Mouse (Mus musculus) limb, embryonic 14.5 days (tissue): ENCODE results near the gene Dus1l. TPM values are rescaled to one million over a fixed set of nuclear protein-coding genes. Genes with fewer than 3 reads are reported as not detected.
"Not testable (repeated sequence)": the region's sequence is repeated elsewhere in the genome, so short reads cannot be mapped to it uniquely, and the experiment has no call there.

Source experiments
- ATAC-seq: fragments of 200-750 bp; cut with Nextera tagmentation; 2 replicates; pipeline ENCODE4 v1.8.0; 2017; ENCODE audit warnings: low read depth, moderate number of reproducible peaks, moderate TSS enrichment; ENCODE audit not compliant: low FRiP score
- DNase-seq: peaks from one replicate; pipeline ENCODE4 v3.0.0-alpha.2; 2015; ENCODE audit warnings: low spot score
- H3K27ac ChIP-seq: fragments of 300-500 bp; sonication (generic); replicated peaks from 2 replicates; pipeline ENCODE4 v1.5.1; 2014; ENCODE audit warnings: low read depth, mild to moderate bottlenecking, low read length, moderate library complexity, mixed read lengths
- H3K27me3 ChIP-seq: fragments of 300-500 bp; sonication (generic); 2 replicates; pipeline ENCODE4 v1.6.1; 2014; ENCODE audit warnings: low read length, mixed read lengths; ENCODE audit not compliant: control insufficient read depth, insufficient read depth
- H3K36me3 ChIP-seq: fragments of 300-500 bp; sonication (generic); 2 replicates; pipeline ENCODE4 v1.6.1; 2014; ENCODE audit warnings: mild to moderate bottlenecking, low read length, moderate library complexity, mixed read lengths; ENCODE audit not compliant: control insufficient read depth, insufficient read depth
- H3K4me1 ChIP-seq: fragments of 300-500 bp; sonication (generic); 2 replicates; pipeline ENCODE4 v1.6.1; 2014; ENCODE audit warnings: antibody characterized with exemption, low read length, mixed read lengths; ENCODE audit not compliant: control insufficient read depth, insufficient read depth
- H3K4me2 ChIP-seq: fragments of 300-500 bp; sonication (generic); replicated peaks from 2 replicates; pipeline ENCODE4 v1.6.1; 2014; ENCODE audit warnings: low read depth, mild to moderate bottlenecking, low read length, moderate library complexity; ENCODE audit not compliant: severe bottlenecking
- H3K4me3 ChIP-seq: fragments of 300-500 bp; sonication (generic); replicated peaks from 2 replicates; pipeline ENCODE4 v1.5.1; 2014; ENCODE audit warnings: low read length
- H3K9ac ChIP-seq: fragments of 300-500 bp; sonication (generic); 2 replicates; pipeline ENCODE4 v1.6.1; 2014; ENCODE audit warnings: mild to moderate bottlenecking, low read depth, low read length, moderate library complexity; ENCODE audit not compliant: severe bottlenecking
- H3K9me3 ChIP-seq: fragments of 300-500 bp; sonication (generic); 2 replicates; pipeline ENCODE4 v1.6.1; 2016; ENCODE audit warnings: low read length; ENCODE audit not compliant: control insufficient read depth
- POLR2A ChIP-seq: fragments of 200-500 bp; IDR thresholded peaks from 2 replicates; pipeline ENCODE4 v1.8.0; 2012; ENCODE audit warnings: inconsistent platforms, mild to moderate bottlenecking, moderate library complexity, borderline replicate concordance; ENCODE audit not compliant: insufficient read depth, insufficient read length; ENCODE audit errors: extremely low read depth
- WGBS: fragments of 180-500 bp; shearing (Covaris S2); extraction: QIAGEN DNeasy Blood & Tissue Kit; methylation state at CpG from one replicate; pipeline ENCODE4 v1.1.7; 2014; 5-methylcytosine and 5-hydroxymethylcytosine counted together
- polyA plus RNA-seq, 2 experiments: library from polyadenylated mRNA; depleted of rRNA in 1 of 2; stranded (reverse) in 1 of 2; unstranded in 1 of 2; fragments of >200 nt; fragmentation: Nextera tagmentation in 1 of 2; extraction: Ambion mirVana in 1 of 2; gene quantifications; 2 replicates each; pipeline versions ENCODE4 v1.2.1 to v1.2.3; 2012 to 2014

The Dus1l gene
- polyA plus RNA-seq, 2 experiments = 55.8 to 63.4 TPM

- no peak for ATAC-seq
- H3K4me3 ChIP-seq = no peak overlapping the region
- H3K27me3 ChIP-seq = no peaks in the 10 kb centered on the region
- H3K4me2 ChIP-seq = no peak overlapping the region
- H3K9me3 ChIP-seq = no peaks in the 10 kb centered on the region
- peaks cover 6% of the 10 kb centered on the region; the same call in 1 of the 2 replicates for H3K4me1 ChIP-seq
- no peak overlapping the region for H3K9ac ChIP-seq
- H3K27ac ChIP-seq = no peak overlapping the region
- 83% methylated on average over 3 of the region's 3 CpGs for WGBS
- no peak for TF ChIP-seq POLR2A
- H3K36me3 ChIP-seq = peaks cover 84% of the 10 kb centered on the region
- no peak for DNase-seq
Observed at GRCm38 (mm10) chr11:120789810-120790209, 6.4 kb downstream of the Dus1l start.

- Histone ChIP-seq H3K4me2 (no peak overlapping the region), H3K27ac (no peak overlapping the region), H3K9ac (no peak overlapping the region), H3K27me3 (no peaks in the 10 kb centered on the region), H3K4me1 (peaks cover 7% of the 10 kb centered on the region; the same call in 1 of the 2 replicates), H3K36me3 (peaks cover 80% of the 10 kb centered on the region), H3K4me3 (no peak overlapping the region), H3K9me3 (no peaks in the 10 kb centered on the region)
- ATAC-seq = no peak
- DNase-seq = no peak
- TF ChIP-seq POLR2A = no peak
- whole genome bisulfite sequencing = 84% methylated on average over 4 of the region's 4 CpGs
Observed at GRCm38 (mm10) chr11:120789355-120789754, 6.8 kb downstream of the Dus1l start.

- H3K4me2 ChIP-seq, H3K27me3 ChIP-seq, H3K27ac ChIP-seq, H3K4me1 ChIP-seq, H3K4me3 ChIP-seq, H3K9me3 ChIP-seq, H3K9ac ChIP-seq, ATAC-seq, DNase-seq: not testable (repeated sequence)
- WGBS = 88% methylated on average over 9 of the region's 10 CpGs
- H3K36me3 ChIP-seq = peaks cover 73% of the 10 kb centered on the region
Observed at GRCm38 (mm10) chr11:120788460-120788859, 7.7 kb downstream of the Dus1l start.

- TF ChIP-seq POLR2A = no peak
- no peaks in the 10 kb centered on the region for H3K27me3 ChIP-seq
- no peak overlapping the region for H3K27ac ChIP-seq
- WGBS = 38% methylated on average over 9 of the region's 9 CpGs
- DNase-seq = no peak
- peak overlapping the region; percentile 89 for H3K4me3 ChIP-seq
- H3K9me3 ChIP-seq = no peaks in the 10 kb centered on the region
- H3K36me3 ChIP-seq = peaks cover 56% of the 10 kb centered on the region
- H3K4me2 ChIP-seq = peak overlapping the region; percentile 93
- peaks cover 14% of the 10 kb centered on the region for H3K4me1 ChIP-seq
- peak overlapping the region; percentile 90 for H3K9ac ChIP-seq
- ATAC-seq = no peak
Observed at GRCm38 (mm10) chr11:120785145-120785544, 11.1 kb downstream of the Dus1l start.

- 3% methylated on average over 75 of the region's 107 CpGs for WGBS
- Histone ChIP-seq H3K27me3 (no peaks in the 10 kb centered on the region), H3K27ac (peak within 1 kb of the TSS; percentile 63), H3K9ac (peak within 1 kb of the TSS; percentile 90), H3K4me2 (peak within 1 kb of the TSS; percentile 93), H3K4me3 (peak within 1 kb of the TSS; percentile 89), H3K36me3 (peaks cover 51% of the 10 kb centered on the region), H3K4me1 (peaks cover 14% of the 10 kb centered on the region), H3K9me3 (no peaks in the 10 kb centered on the region)
- DNase-seq = peak; percentile 74
- 0 out of 2 replicates have a peak, but pooled peaks have one; percentile 32 for TF ChIP-seq POLR2A
- ATAC-seq = peak; percentile 88
Observed at GRCm38 (mm10) chr11:120784064-120784791, 12.0 kb downstream of the Dus1l start, which contains the start of the genes Rfng and Gps1. TSS of gene Rfng (minus strand) at chr11:120784207. TSS of gene Gps1 (plus strand) at chr11:120784272.
